Comparison of ENCODE assay signal across 21 mouse cellular contexts in the genomic region with DNA sequence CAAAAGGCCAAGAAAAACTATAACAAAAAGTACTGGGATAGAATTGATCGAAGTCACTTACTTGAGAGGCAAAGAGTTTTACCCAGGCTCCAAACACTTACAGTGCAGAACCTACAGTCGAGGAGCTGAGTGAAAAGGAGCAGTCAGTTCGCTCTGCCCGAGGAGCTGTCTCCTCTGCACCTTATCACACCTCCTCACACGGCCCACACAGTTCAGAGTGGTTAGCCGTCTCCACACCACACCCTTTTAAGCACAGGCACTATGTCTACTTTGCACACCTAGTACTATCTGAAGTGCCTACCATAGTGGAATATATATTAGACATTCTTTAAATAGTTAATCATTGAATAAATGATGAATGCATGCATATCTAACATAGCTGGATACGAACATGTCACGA. TPM values are rescaled to one million over a fixed set of nuclear protein-coding genes. Genes with fewer than 3 reads are reported as not detected.
DNase-seq lines count a peak whose midpoint lies in the region; ATAC-seq and TF ChIP-seq lines count a peak whose summit lies in the region.
"Had no signal": no experiment of that assay in that cellular context is flagged by ENCODE, and none has a peak within 500 bp of the region (broad histone marks: within the 10 kb centered on the region; RNA-seq: fewer than 3 reads in every experiment).

No protein-coding gene starts in this region.

- H3K4me3 ChIP-seq in heart, embryonic 11.5 days (ENCODE audit: low read depth, low read length): no peak overlapping the region
- H3K4me3 ChIP-seq in heart, adult 2 months: no peak overlapping the region
- H3K4me3 ChIP-seq in liver, embryonic 14.5 days (ENCODE audit: insufficient read depth in 1 of 2, low read depth in 2 of 2, low read length in 2 of 2): peak overlapping the region; percentile 49 to 56; a peak in 3 of 4 replicates
- H3K4me3 ChIP-seq: embryonic facial prominence, embryonic 12.5 days; forebrain, embryonic 13.5 days; limb, embryonic 13.5 days; midbrain, embryonic 10.5 days; myocyte had no signal

- H3K4me1 ChIP-seq in heart, embryonic 11.5 days (ENCODE audit: control insufficient read depth, insufficient read depth, low read length): peaks cover 8% of the 10 kb centered on the region
- no peaks in the 10 kb centered on the region; the same call in 1 of the 2 replicates for H3K4me1 ChIP-seq in heart, adult 2 months (ENCODE audit: control insufficient read depth, insufficient read depth, low read length)
- peaks cover 41 to 45% of the 10 kb centered on the region in 2 experiments for H3K4me1 ChIP-seq in liver, embryonic 14.5 days (replicated peaks; ENCODE audit: control insufficient read depth in 2 of 2, insufficient read depth in 2 of 2, low read length in 1 of 2)
- H3K4me1 ChIP-seq: forebrain, embryonic 13.5 days; limb, embryonic 13.5 days had no signal

- ATAC-seq in heart, embryonic 11.5 days (replicated peaks; ENCODE audit: insufficient number of reproducible peaks, low FRiP score, low TSS enrichment): peak; percentile 91
- ATAC-seq in liver, embryonic 14.5 days (ENCODE audit: insufficient read depth): peak; percentile 97
- ATAC-seq: forebrain, embryonic 13.5 days; hindbrain, postnatal 0 days had no signal

- H3K27ac ChIP-seq in heart, embryonic 11.5 days (ENCODE audit: low read depth, low read length): peak overlapping the region; percentile 57; the same call in 1 of the 2 replicates
- H3K27ac ChIP-seq in heart, adult 2 months: no peak overlapping the region
- peak overlapping the region; percentile 94 for H3K27ac ChIP-seq in liver, embryonic 14.5 days
- H3K27ac ChIP-seq: embryonic facial prominence, embryonic 12.5 days; forebrain, embryonic 13.5 days; hindbrain, postnatal 0 days; kidney, postnatal 0 days; limb, embryonic 13.5 days; midbrain, embryonic 10.5 days had no signal

- no peak for TF ChIP-seq POLR2A in heart, adult 2 months (IDR thresholded peaks at IDR 0.05; ENCODE audit: insufficient read depth, low read depth, low read length)

- H3K9ac ChIP-seq in heart, embryonic 11.5 days (ENCODE audit: low read depth, low read length): no peak overlapping the region
- no peak overlapping the region for H3K9ac ChIP-seq in heart, adult 2 months (ENCODE audit: low read depth, low read length)
- H3K9ac ChIP-seq in liver, embryonic 14.5 days (replicated peaks): peak overlapping the region; percentile 88
- H3K9ac ChIP-seq: embryonic facial prominence, embryonic 12.5 days; forebrain, embryonic 13.5 days; limb, embryonic 13.5 days had no signal

- peaks cover 16% of the 10 kb centered on the region for H3K27me3 ChIP-seq in heart, embryonic 11.5 days (ENCODE audit: control insufficient read depth, insufficient read depth, low read length)
- H3K27me3 ChIP-seq in heart, adult 2 months (ENCODE audit: control insufficient read depth, insufficient read depth, low read length): no peaks in the 10 kb centered on the region; the same call in 1 of the 2 replicates
- no peaks in the 10 kb centered on the region for H3K27me3 ChIP-seq in liver, embryonic 14.5 days (ENCODE audit: control insufficient read depth, insufficient read depth, low read length)
- H3K27me3 ChIP-seq: embryonic facial prominence, embryonic 12.5 days; forebrain, embryonic 13.5 days had no signal

- no peaks in the 10 kb centered on the region for H3K36me3 ChIP-seq in heart, embryonic 11.5 days (ENCODE audit: control insufficient read depth, insufficient read depth, low read length)
- no peaks in the 10 kb centered on the region for H3K36me3 ChIP-seq in heart, adult 2 months (ENCODE audit: control insufficient read depth, insufficient read depth, low read length)
- no peaks in the 10 kb centered on the region for H3K36me3 ChIP-seq in liver, embryonic 14.5 days (replicated peaks; ENCODE audit: control insufficient read depth, insufficient read depth, low read depth)
- H3K36me3 ChIP-seq: embryonic facial prominence, embryonic 12.5 days; limb, embryonic 13.5 days; midbrain, embryonic 10.5 days had no signal

- no peak for TF ChIP-seq EP300 in heart, adult 2 months (IDR thresholded peaks at IDR 0.05; ENCODE audit: insufficient read depth, low read depth, low read length)
- peak; percentile 78 for TF ChIP-seq EP300 in liver, embryonic 14.5 days (IDR thresholded peaks at IDR 0.05; ENCODE audit: low read depth)

- TF ChIP-seq CTCF in heart, adult 2 months (IDR thresholded peaks at IDR 0.05): no peak
- TF ChIP-seq CTCF in liver, embryonic 14.5 days (IDR thresholded peaks at IDR 0.05; ENCODE audit: low read depth): no peak

- no peaks in the 10 kb centered on the region for H3K79me2 ChIP-seq in heart, adult 2 months (replicated peaks; ENCODE audit: control insufficient read depth, insufficient read depth, low read length)

- H3K9me3 ChIP-seq in heart, embryonic 11.5 days (replicated peaks; ENCODE audit: control insufficient read depth, low read length): no peaks in the 10 kb centered on the region
- no peaks in the 10 kb centered on the region for H3K9me3 ChIP-seq in liver, embryonic 14.5 days (ENCODE audit: control insufficient read depth, low read length)
- H3K9me3 ChIP-seq: embryonic facial prominence, embryonic 12.5 days; forebrain, embryonic 13.5 days; limb, embryonic 13.5 days; midbrain, embryonic 10.5 days had no signal

- no peak overlapping the region for H3K4me2 ChIP-seq in heart, embryonic 11.5 days
- H3K4me2 ChIP-seq in liver, embryonic 14.5 days (ENCODE audit: low read depth): peak overlapping the region; percentile 71
- H3K4me2 ChIP-seq: embryonic facial prominence, embryonic 12.5 days; forebrain, embryonic 13.5 days; limb, embryonic 13.5 days had no signal

- 39% methylated on average over 8 of the region's 8 CpGs for WGBS in heart, embryonic 11.5 days (ENCODE audit: insufficient replicate concordance)
- whole genome bisulfite sequencing in heart, adult 2 months: 65% methylated on average over 8 of the region's 8 CpGs
- 11% methylated on average over 8 of the region's 8 CpGs for WGBS in liver, embryonic 14.5 days (ENCODE audit: insufficient replicate concordance)

- intact Hi-C loops in heart, adult 2 months (cut with DNase I): no loop called here

- no peak for DNase-seq in heart, adult 2 months
- peak; percentile 26 to 35 for DNase-seq in spleen, postnatal 14 days (ENCODE audit: low spot score in 2 of 2)
- no peak for DNase-seq in spleen, adult 12 weeks (ENCODE audit: low spot score)
- DNase-seq in liver, embryonic 14.5 days (ENCODE audit: low read depth in 3 of 3, low spot score in 3 of 3): peak; percentile 80 to 88 (median 87)
- DNase-seq in yolk sac, embryonic 10.5 days (ENCODE audit: low spot score): peak; percentile 16
- DNase-seq in retina, postnatal 1 day: no peak
- DNase-seq in cerebellum, adult 9-11 months: no peak
- DNase-seq: adrenal gland, postnatal 36 days; cerebellum, adult 8-10 months; gastrocnemius, postnatal 10 days; right cerebral cortex, postnatal 4 days had no signal

RNA-seq across cellular contexts. Expression of a gene that starts 8.3 kb away (rescaled TPM):
- 1.4 and 2.7 TPM in 2 replicates for polyA plus RNA-seq in heart, embryonic 11.5 days (2014; fragmentation: Nextera tagmentation; extraction: Ambion mirVana)
- total RNA-seq in heart, adult 2 months (2021): not detected
- polyA plus RNA-seq in heart, adult 2 months (2012; rRNA removed): not detected in 2 replicates
- polyA plus RNA-seq in liver, embryonic 14.5 days (2012; rRNA removed): 0.88 and 1.4 TPM in 2 replicates
- 3.9 and 5.8 TPM in 2 replicates for polyA plus RNA-seq in liver, embryonic 14.5 days (2014; fragmentation: Nextera tagmentation; extraction: Ambion mirVana)
- total RNA-seq: adrenal gland, postnatal 36 days; gastrocnemius, postnatal 10 days; hindbrain, postnatal 0 days; layer of hippocampus, postnatal 10 days had no signal
- polyA plus RNA-seq: forebrain, embryonic 13.5 days; hindbrain, postnatal 0 days; kidney, postnatal 0 days; myocyte; thymus, postnatal 0 days had no signal

RNA-seq across cellular contexts. Expression of a gene that starts 53.7 kb away (rescaled TPM):
- polyA plus RNA-seq in heart, embryonic 11.5 days (2014; fragmentation: Nextera tagmentation; extraction: Ambion mirVana): 0.09 TPM in 1 of 2 replicates, not detected in the other
- total RNA-seq in heart, adult 2 months (2021): under 1 TPM in 1 of 2 experiments, not detected in 1; 0.07 TPM
- polyA plus RNA-seq in heart, adult 2 months (2012; rRNA removed): 0.06 TPM in 1 of 2 replicates, not detected in the other
- polyA plus RNA-seq in liver, embryonic 14.5 days (2012; rRNA removed): 0.02 and 0.04 TPM in 2 replicates
- 0.05 and 0.06 TPM in 2 replicates for polyA plus RNA-seq in liver, embryonic 14.5 days (2014; fragmentation: Nextera tagmentation; extraction: Ambion mirVana)

Comparison
In these comparisons a context has a peak if more than half of its experiments do, and no peak if none do; other contexts are left out.
1. DNase-seq: peak in spleen, postnatal 14 days (2 of 2), liver, embryonic 14.5 days (3 of 3) and yolk sac, embryonic 10.5 days (single experiment); none in heart, adult 2 months (0 of 2), spleen, adult 12 weeks (single experiment), retina, postnatal 1 day (single experiment) and cerebellum, adult 9-11 months (single experiment).
2. H3K4me3 ChIP-seq: peak in liver, embryonic 14.5 days (2 of 2); none in heart, embryonic 11.5 days (single experiment) and heart, adult 2 months (single experiment).